Mouse (Mus musculus) limb, embryonic 11.5 days (tissue): ENCODE measurements around the gene Samd8. TPM values are rescaled to one million over a fixed set of nuclear protein-coding genes. Genes with fewer than 3 reads are reported as not detected.

ENCODE experiments used
- ATAC-seq: fragments of 200-750 bp; cut with Nextera tagmentation; 2 replicates; pipeline ENCODE4 v1.8.0; 2017; ENCODE audit warnings: low read depth; ENCODE audit not compliant: insufficient number of reproducible peaks, low FRiP score, low TSS enrichment
- DNase-seq: peaks from one replicate; pipeline ENCODE4 v3.0.0-alpha.2; 2015; ENCODE audit warnings: low spot score
- H3K27ac ChIP-seq: fragments of 300-500 bp; sonication (generic); replicated peaks from 2 replicates; pipeline ENCODE4 v1.5.1; 2014; ENCODE audit warnings: low read depth, mild to moderate bottlenecking, low read length
- H3K27me3 ChIP-seq: fragments of 300-500 bp; sonication (generic); 2 replicates; pipeline ENCODE4 v1.6.1; 2014; ENCODE audit warnings: mild to moderate bottlenecking, low read length, mixed read lengths; ENCODE audit not compliant: control insufficient read depth, insufficient read depth
- H3K36me3 ChIP-seq: fragments of 300-500 bp; sonication (generic); 2 replicates; pipeline ENCODE4 v1.6.1; 2014; ENCODE audit warnings: mild to moderate bottlenecking, low read length, moderate library complexity, mixed read lengths; ENCODE audit not compliant: control insufficient read depth, insufficient read depth
- H3K4me1 ChIP-seq: fragments of 300-500 bp; sonication (generic); 2 replicates; pipeline ENCODE4 v1.6.1; 2014; ENCODE audit warnings: low read length, mixed read lengths; ENCODE audit not compliant: control insufficient read depth, insufficient read depth
- H3K4me2 ChIP-seq: fragments of 300-500 bp; sonication (generic); 2 replicates; pipeline ENCODE4 v1.6.1; 2014; ENCODE audit warnings: low read depth, mild to moderate bottlenecking, moderate library complexity; ENCODE audit not compliant: severe bottlenecking
- H3K4me3 ChIP-seq: fragments of 300-500 bp; sonication (generic); 2 replicates; pipeline ENCODE4 v1.5.1; 2014; ENCODE audit warnings: low read depth, low read length
- H3K9ac ChIP-seq: fragments of 300-500 bp; sonication (generic); 2 replicates; pipeline ENCODE4 v1.6.1; 2014; ENCODE audit warnings: mild to moderate bottlenecking, low read length
- H3K9me3 ChIP-seq: fragments of 300-500 bp; sonication (generic); 2 replicates; pipeline ENCODE4 v1.6.1; 2016; ENCODE audit warnings: low read length; ENCODE audit not compliant: control insufficient read depth
- WGBS: fragments of 180-500 bp; shearing (Covaris S2); extraction: QIAGEN DNeasy Blood & Tissue Kit; methylation state at CpG from one replicate; pipeline ENCODE4 v1.1.7; 2014; 5-methylcytosine and 5-hydroxymethylcytosine counted together
- polyA plus RNA-seq: library from polyadenylated mRNA; unstranded; fragments of >200 nt; fragmentation: Nextera tagmentation; extraction: Ambion mirVana; gene quantifications from 2 replicates; pipeline ENCODE4 v1.2.1, GENCODE M21; 2014

The Samd8 gene
- polyA plus RNA-seq, 1 experiment from 2014 or later: 11.4 TPM

DNA sequence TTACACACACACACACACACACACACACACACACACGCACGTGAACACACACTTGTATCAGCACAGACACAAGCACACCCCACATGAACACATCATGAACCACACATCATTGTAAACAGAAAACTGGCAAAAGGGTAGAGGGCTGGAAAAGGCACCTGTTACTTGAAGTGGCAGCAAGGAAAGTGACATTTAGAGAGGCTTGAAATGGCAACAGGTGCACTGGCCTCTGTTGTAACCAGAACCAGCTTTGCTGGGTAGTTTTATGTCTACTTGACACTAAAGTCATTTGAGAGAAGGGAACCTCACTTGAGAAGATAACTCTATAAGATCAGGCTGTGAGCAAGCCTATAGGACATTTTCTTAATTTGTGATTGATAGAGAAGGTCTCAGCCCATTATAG is 59.1 kb downstream of the Samd8 start:
- Histone ChIP-seq H3K9ac (no peak overlapping the region), H3K4me1 (no peaks in the 10 kb centered on the region), H3K4me3 (no peak overlapping the region), H3K4me2 (no peak overlapping the region), H3K36me3 (no peaks in the 10 kb centered on the region), H3K9me3 (no peaks in the 10 kb centered on the region), H3K27me3 (no peaks in the 10 kb centered on the region), H3K27ac (no peak overlapping the region)
- 96% methylated on average over 2 of the region's 2 CpGs for WGBS
- ATAC-seq: no peak
- no peak for DNase-seq

DNA sequence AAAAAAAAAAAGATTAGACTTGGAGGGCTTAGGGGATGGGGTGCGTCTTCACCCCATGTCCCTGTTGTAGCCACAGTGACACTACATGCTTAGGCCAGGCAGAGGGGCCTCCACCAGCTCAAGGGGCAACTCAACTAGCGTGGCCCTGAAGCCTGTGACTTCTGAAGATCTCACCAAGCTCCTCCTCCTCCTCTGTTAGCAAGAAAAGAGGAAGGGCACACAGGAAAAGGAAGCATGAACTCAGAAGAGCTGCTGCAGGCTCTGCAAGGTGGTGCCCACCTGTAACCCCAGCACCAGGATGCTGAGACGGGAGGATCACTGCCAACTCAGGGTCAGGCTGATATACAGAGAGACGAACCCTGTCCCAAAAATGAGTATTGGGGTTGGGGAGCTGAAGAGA is 61.0 kb downstream of the Samd8 start:
- DNase-seq: no peak
- no peaks in the 10 kb centered on the region for H3K9me3 ChIP-seq
- H3K9ac ChIP-seq: no peak overlapping the region
- 87% methylated on average over 4 of the region's 4 CpGs for WGBS
- H3K36me3 ChIP-seq: no peaks in the 10 kb centered on the region
- no peak overlapping the region for H3K4me3 ChIP-seq
- no peaks in the 10 kb centered on the region for H3K27me3 ChIP-seq
- H3K27ac ChIP-seq: no peak overlapping the region
- no peak overlapping the region for H3K4me2 ChIP-seq
- no peak for ATAC-seq
- no peaks in the 10 kb centered on the region for H3K4me1 ChIP-seq

DNA sequence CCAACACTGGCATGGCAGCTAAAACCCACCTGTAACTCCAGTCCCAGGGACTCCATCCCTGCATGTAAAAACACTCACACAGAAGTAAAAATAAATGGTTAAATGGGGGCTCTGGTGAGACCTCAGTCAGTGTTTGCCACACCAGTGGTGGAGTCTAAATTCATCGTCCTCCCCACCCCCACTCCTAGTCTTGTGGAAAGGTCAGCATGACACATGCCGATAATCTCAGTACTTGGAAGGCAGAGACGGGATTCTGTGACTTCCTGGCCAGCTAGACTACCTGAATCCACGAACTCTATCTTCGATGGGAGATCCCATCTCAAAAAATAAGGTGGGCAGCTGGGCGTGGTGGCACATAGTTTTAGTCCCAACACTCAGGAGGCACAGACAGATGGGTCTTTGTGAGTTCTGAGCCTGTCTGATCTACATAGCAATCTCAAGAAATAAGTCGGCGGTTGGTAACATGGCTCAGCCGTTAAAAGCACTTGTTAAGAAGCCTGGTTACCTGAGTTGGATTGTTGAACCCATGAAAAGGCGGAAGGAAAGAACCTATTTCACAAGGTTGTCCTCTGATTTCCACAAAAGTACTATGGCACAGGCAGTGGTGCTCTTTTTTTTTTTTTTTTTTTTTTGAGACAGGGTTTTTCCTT is 61.5 kb downstream of the Samd8 start:
- Histone ChIP-seq H3K27me3 (no peaks in the 10 kb centered on the region), H3K4me1 (no peaks in the 10 kb centered on the region), H3K4me3 (no peak overlapping the region), H3K9me3 (no peaks in the 10 kb centered on the region), H3K9ac (no peak overlapping the region), H3K27ac (no peak overlapping the region), H3K36me3 (no peaks in the 10 kb centered on the region), H3K4me2 (no peak overlapping the region)
- no peak for DNase-seq
- ATAC-seq: no peak
- 85% methylated on average over 10 of the region's 10 CpGs for WGBS

DNA sequence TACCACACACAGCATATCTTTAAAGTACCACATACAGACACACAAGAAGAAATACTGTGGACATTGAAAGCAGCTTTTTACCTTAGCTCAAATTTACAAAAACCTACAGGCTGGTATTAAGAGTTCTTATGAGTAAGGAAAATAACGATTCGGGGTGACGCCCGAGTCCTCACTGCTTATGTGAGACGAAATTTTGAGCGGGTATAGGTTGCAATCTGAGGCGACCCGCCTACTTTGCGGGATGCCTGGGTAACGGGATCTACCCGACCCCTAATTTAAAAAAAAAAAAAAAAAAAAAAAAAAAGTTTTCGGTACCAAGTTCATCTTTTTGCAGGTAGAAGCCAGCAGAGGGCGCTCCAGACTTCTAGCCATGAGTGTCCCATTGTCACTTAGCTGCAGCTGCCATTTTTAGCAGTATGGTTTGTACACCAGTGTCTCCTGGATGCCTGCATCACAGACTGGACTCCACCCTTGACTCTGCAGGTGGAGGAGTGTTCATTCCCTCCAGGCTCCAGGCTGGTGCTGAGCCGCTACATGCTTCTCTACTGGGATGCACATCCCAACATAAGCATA is 62.3 kb downstream of the Samd8 start:
- Histone ChIP-seq H3K4me1 (no peaks in the 10 kb centered on the region), H3K9me3 (no peaks in the 10 kb centered on the region), H3K27ac (no peak overlapping the region), H3K4me3 (no peak overlapping the region), H3K27me3 (no peaks in the 10 kb centered on the region), H3K9ac (no peak overlapping the region), H3K4me2 (peak overlapping the region; percentile 12; the same call in 1 of the 2 replicates), H3K36me3 (no peaks in the 10 kb centered on the region)
- WGBS: 23% methylated on average over 14 of the region's 14 CpGs
- no peak; the same call in 1 of the 2 replicates for ATAC-seq
- peak; percentile 75 for DNase-seq

DNA sequence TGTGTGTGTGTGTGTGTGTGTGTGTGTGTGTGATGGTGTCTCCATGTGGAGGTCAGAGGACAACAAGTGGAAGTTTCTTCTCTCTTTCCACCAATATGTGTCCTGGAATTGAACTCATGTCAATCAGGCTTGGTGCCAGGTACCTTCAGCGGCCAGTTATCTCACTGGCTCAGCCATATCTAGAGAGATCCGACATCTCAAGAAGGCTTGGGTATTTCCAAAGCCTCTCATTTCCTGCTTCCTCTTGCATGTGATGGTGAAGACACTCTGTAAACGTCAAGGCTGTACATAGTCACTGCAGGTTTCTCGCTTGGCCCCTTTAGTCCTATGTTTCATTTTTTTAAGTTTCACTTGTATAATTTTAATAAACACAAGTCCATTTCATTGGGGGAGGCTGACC is 62.9 kb downstream of the Samd8 start:
- 83% methylated on average over 4 of the region's 4 CpGs for WGBS
- no peak for DNase-seq

DNA sequence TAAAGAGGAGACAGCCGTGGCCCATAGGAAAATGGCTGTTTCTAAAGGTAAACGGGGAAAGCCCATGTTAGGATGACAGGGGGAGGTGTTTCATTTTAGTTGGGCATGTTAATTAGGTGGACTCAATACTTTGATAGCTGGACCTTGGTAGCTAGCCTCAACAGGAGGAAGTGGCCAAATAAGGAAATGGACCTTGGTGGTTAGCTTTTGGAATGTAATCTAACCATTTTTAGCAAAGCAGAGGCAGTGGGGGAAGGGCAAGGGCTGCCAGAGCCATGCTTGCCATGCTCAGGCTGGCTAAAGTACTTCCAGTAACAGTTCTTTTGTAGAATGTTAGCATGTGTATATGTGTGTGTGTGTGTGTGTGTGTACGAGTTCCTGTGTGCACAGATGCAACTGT is 63.5 kb downstream of the Samd8 start:
- ATAC-seq (no peak), DNase-seq (no peak)
- H3K4me1 ChIP-seq: no peaks in the 10 kb centered on the region
- 83% methylated on average over 3 of the region's 3 CpGs for WGBS
- no peak overlapping the region for H3K27ac ChIP-seq
- no peaks in the 10 kb centered on the region for H3K36me3 ChIP-seq
- no peak overlapping the region for H3K9ac ChIP-seq
- no peak overlapping the region for H3K4me2 ChIP-seq
- H3K27me3 ChIP-seq: no peaks in the 10 kb centered on the region
- H3K9me3 ChIP-seq: no peaks in the 10 kb centered on the region
- no peak overlapping the region for H3K4me3 ChIP-seq

More for the DNA sequence above, 62.9 kb downstream of the Samd8 start:
- ATAC-seq: no peak
- no peaks in the 10 kb centered on the region for H3K27me3 ChIP-seq
- H3K4me2 ChIP-seq: no peak overlapping the region
- H3K4me1 ChIP-seq: no peaks in the 10 kb centered on the region
- no peaks in the 10 kb centered on the region for H3K9me3 ChIP-seq
- no peak overlapping the region for H3K4me3 ChIP-seq
- H3K27ac ChIP-seq: no peak overlapping the region
- no peaks in the 10 kb centered on the region for H3K36me3 ChIP-seq
- no peak overlapping the region for H3K9ac ChIP-seq

DNA sequence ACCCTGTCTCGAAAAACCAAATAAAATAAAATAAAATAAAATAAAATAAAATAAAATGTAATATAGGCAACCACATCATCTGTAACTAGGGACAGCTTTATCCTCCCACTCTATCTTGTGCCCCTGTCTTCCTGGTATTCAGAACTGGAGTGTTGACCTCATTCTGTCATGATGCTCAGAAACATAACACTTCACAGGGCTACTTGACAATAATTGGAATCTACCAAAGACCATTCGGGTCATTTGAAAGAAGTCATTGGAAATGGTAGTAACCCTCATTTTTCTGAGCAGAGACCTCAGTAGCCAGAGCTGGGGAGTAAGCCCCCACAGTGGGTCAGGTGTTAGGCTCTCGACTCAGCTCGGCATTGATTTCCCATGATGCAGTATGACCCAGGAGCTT is 64.3 kb downstream of the Samd8 start:
- H3K4me2 ChIP-seq: no peak overlapping the region
- DNase-seq (no peak), ATAC-seq (no peak)
- no peak overlapping the region for H3K4me3 ChIP-seq
- WGBS: 92% methylated on average over 4 of the region's 4 CpGs
- H3K4me1 ChIP-seq: no peaks in the 10 kb centered on the region
- H3K36me3 ChIP-seq: no peaks in the 10 kb centered on the region
- H3K9ac ChIP-seq: no peak overlapping the region
- no peaks in the 10 kb centered on the region for H3K27me3 ChIP-seq
- no peaks in the 10 kb centered on the region for H3K9me3 ChIP-seq
- H3K27ac ChIP-seq: no peak overlapping the region

DNA sequence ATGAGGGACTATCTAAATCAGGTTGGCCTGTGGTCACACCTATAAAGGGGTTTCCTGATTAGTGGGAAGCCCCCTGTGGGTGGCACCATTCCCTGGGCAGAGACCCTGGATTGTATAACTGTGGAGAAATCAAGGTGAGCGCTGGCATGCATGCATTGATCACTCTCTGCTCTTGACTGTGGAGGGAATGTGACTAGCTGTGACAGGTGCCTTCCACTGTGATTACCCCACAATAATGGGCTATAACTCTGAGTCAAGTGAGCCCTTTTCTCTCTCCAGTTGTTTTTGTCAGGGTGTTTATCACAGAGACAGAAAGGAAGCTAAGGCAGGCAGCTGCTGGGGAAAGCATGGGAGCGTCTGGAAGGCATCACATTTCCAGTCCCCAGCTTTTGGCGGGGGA is 65.9 kb downstream of the Samd8 start:
- Histone ChIP-seq H3K27me3 (no peaks in the 10 kb centered on the region), H3K4me1 (no peaks in the 10 kb centered on the region), H3K9ac (no peak overlapping the region), H3K36me3 (no peaks in the 10 kb centered on the region), H3K4me3 (no peak overlapping the region), H3K9me3 (no peaks in the 10 kb centered on the region), H3K4me2 (no peak overlapping the region), H3K27ac (no peak overlapping the region)
- no peak for DNase-seq
- 53% methylated on average over 3 of the region's 3 CpGs for WGBS
- no peak for ATAC-seq

DNA sequence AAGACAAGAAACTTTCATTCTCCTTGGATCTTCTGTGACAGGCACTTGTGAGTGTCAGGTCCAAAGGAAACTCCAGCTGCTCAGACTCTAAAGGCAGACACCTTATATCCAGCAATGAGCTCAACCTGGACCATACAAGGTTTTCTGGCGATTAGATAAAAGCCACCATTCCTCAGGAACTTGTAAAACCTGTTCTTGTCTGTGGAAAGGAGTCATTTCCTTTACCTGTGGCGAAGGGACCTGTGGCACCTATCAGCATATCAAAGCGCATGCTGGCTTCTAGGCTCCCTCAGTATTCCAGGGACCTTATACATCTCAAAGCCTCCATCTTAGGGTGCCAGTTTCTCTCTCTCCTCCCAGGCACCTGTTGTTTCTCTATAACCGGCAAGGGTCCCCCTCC is 67.1 kb downstream of the Samd8 start:
- Histone ChIP-seq H3K4me2 (no peak overlapping the region), H3K36me3 (no peaks in the 10 kb centered on the region), H3K4me1 (no peaks in the 10 kb centered on the region), H3K9me3 (no peaks in the 10 kb centered on the region), H3K9ac (no peak overlapping the region), H3K27ac (no peak overlapping the region), H3K27me3 (no peaks in the 10 kb centered on the region), H3K4me3 (no peak overlapping the region)
- DNase-seq: no peak
- 39% methylated on average over 4 of the region's 4 CpGs for WGBS
- ATAC-seq: no peak
